Mouse (Mus musculus) embryonic facial prominence, embryonic 14.5 days (tissue): ENCODE results near the gene Dxo. TPM values are rescaled to one million over a fixed set of nuclear protein-coding genes. Genes with fewer than 3 reads are reported as not detected.

Source experiments
- ATAC-seq: fragments of 200-750 bp; cut with Nextera tagmentation; 2 replicates; pipeline ENCODE4 v1.8.0; 2017; ENCODE audit warnings: low read depth, moderate number of reproducible peaks, moderate TSS enrichment
- DNase-seq: peaks from one replicate; pipeline ENCODE4 v3.0.0-alpha.2; 2015; ENCODE audit warnings: low spot score
- H3K27ac ChIP-seq: fragments of 300-500 bp; sonication (generic); replicated peaks from 2 replicates; pipeline ENCODE4 v1.5.1; 2014; ENCODE audit warnings: low read depth, mild to moderate bottlenecking, low read length, moderate library complexity
- H3K27me3 ChIP-seq: fragments of 300-500 bp; sonication (generic); replicated peaks from 2 replicates; pipeline ENCODE4 v1.6.1; 2014; ENCODE audit warnings: low read length; ENCODE audit not compliant: control insufficient read depth, insufficient read depth
- H3K36me3 ChIP-seq: fragments of 300-500 bp; sonication (generic); 2 replicates; pipeline ENCODE4 v1.6.1; 2014; ENCODE audit warnings: low read length, mixed read lengths; ENCODE audit not compliant: control insufficient read depth, insufficient read depth
- H3K4me1 ChIP-seq: fragments of 300-500 bp; sonication (generic); 2 replicates; pipeline ENCODE4 v1.6.1; 2014; ENCODE audit warnings: antibody characterized with exemption, low read length; ENCODE audit not compliant: control insufficient read depth, insufficient read depth
- H3K4me2 ChIP-seq: fragments of 300-500 bp; sonication (generic); 2 replicates; pipeline ENCODE4 v1.6.1; 2014; ENCODE audit warnings: low read depth, mild to moderate bottlenecking, low read length, moderate library complexity, mixed read lengths
- H3K4me3 ChIP-seq: fragments of 300-500 bp; sonication (generic); 2 replicates; pipeline ENCODE4 v1.5.1; 2014; ENCODE audit warnings: low read depth, mild to moderate bottlenecking, low read length
- H3K9ac ChIP-seq: fragments of 300-500 bp; sonication (generic); 2 replicates; pipeline ENCODE4 v1.6.1; 2014; ENCODE audit warnings: low read depth, mild to moderate bottlenecking, low read length, moderate library complexity, mixed read lengths
- H3K9me3 ChIP-seq: fragments of 300-500 bp; sonication (generic); 2 replicates; pipeline ENCODE4 v1.6.1; 2016; ENCODE audit warnings: low read length; ENCODE audit not compliant: control insufficient read depth
- WGBS: fragments of 180-500 bp; shearing (Covaris S2); extraction: QIAGEN DNeasy Blood & Tissue Kit; methylation state at CpG from one replicate; pipeline ENCODE4 v1.1.7; 2014; 5-methylcytosine and 5-hydroxymethylcytosine counted together
- microRNA-seq: library from miRNA; unstranded; fragments of <30 nt; microRNA quantifications from one replicate; pipeline ENCODE4, GENCODE M21; 2016; ENCODE audit warnings: borderline number of aligned reads
- polyA plus RNA-seq: library from polyadenylated mRNA; unstranded; fragments of >200 nt; fragmentation: Nextera tagmentation; extraction: Ambion mirVana; gene quantifications from 2 replicates; pipeline ENCODE4 v1.2.1, GENCODE M21; 2014

Gene Dxo
- polyA plus RNA-seq, 1 experiment from 2014 or later = 53.0 TPM

GRCm38 (mm10) chr17:34881683-34882310 lies 45.0 kb downstream of the Dxo start, which contains the start of gene Gm20547:
Gene Gm20547, minus strand, starts transcription at chr17:34882042.
- Histone ChIP-seq H3K9ac (peak within 1 kb of the TSS; percentile 49; the same call in 1 of the 2 replicates), H3K36me3 (no peaks in the 10 kb centered on the region), H3K27me3 (no peaks in the 10 kb centered on the region), H3K27ac (no peak within 1 kb of the TSS), H3K4me3 (peak within 1 kb of the TSS; percentile 17; the same call in 1 of the 2 replicates), H3K4me1 (peaks cover 13% of the 10 kb centered on the region; the same call in 1 of the 2 replicates), H3K9me3 (no peaks in the 10 kb centered on the region), H3K4me2 (peak within 1 kb of the TSS; percentile 37)
- WGBS = 5% methylated on average over 15 of the region's 15 CpGs
- ATAC-seq (no peak), DNase-seq (no peak)

GRCm38 (mm10) chr17:34883332-34883731 lies 46.5 kb downstream of the Dxo start:
- Histone ChIP-seq H3K4me2 (no peak overlapping the region), H3K4me1 (peaks cover 13% of the 10 kb centered on the region; the same call in 1 of the 2 replicates), H3K27ac (0 out of 2 replicates have a peak overlapping the region, but pooled peaks have one; percentile 34), H3K4me3 (no peak overlapping the region), H3K27me3 (no peaks in the 10 kb centered on the region), H3K36me3 (no peaks in the 10 kb centered on the region), H3K9me3 (no peaks in the 10 kb centered on the region), H3K9ac (no peak overlapping the region)
- ATAC-seq (no peak), DNase-seq (no peak)
- 60% methylated on average over 3 of the region's 3 CpGs for WGBS

GRCm38 (mm10) chr17:34884704-34885103 lies 47.9 kb downstream of the Dxo start:
- Histone ChIP-seq H3K9me3 (no peaks in the 10 kb centered on the region), H3K9ac (no peak overlapping the region), H3K36me3 (no peaks in the 10 kb centered on the region), H3K27ac (no peak overlapping the region; the same call in 1 of the 2 replicates), H3K27me3 (no peaks in the 10 kb centered on the region), H3K4me3 (no peak overlapping the region), H3K4me2 (no peak overlapping the region), H3K4me1 (peaks cover 8% of the 10 kb centered on the region; the same call in 1 of the 2 replicates)
- ATAC-seq (no peak), DNase-seq (no peak)
- 88% methylated on average over 6 of the region's 6 CpGs for WGBS

GRCm38 (mm10) chr17:34885615-34886014 lies 48.8 kb downstream of the Dxo start:
- no peaks in the 10 kb centered on the region for H3K36me3 ChIP-seq
- no peaks in the 10 kb centered on the region for H3K27me3 ChIP-seq
- H3K4me1 ChIP-seq = peaks cover 6% of the 10 kb centered on the region; the same call in 1 of the 2 replicates
- H3K9ac ChIP-seq = no peak overlapping the region
- no peak overlapping the region for H3K4me3 ChIP-seq
- ATAC-seq (no peak), DNase-seq (no peak)
- no peaks in the 10 kb centered on the region for H3K9me3 ChIP-seq
- H3K27ac ChIP-seq = no peak overlapping the region
- 61% methylated on average over 3 of the region's 3 CpGs for WGBS
- no peak overlapping the region for H3K4me2 ChIP-seq

GRCm38 (mm10) chr17:34887942-34888341 lies 51.1 kb downstream of the Dxo start:
- Histone ChIP-seq H3K36me3 (no peaks in the 10 kb centered on the region), H3K4me1 (no peaks in the 10 kb centered on the region; the same call in 1 of the 2 replicates), H3K27me3 (no peaks in the 10 kb centered on the region), H3K4me3 (no peak overlapping the region), H3K27ac (no peak overlapping the region), H3K4me2 (no peak overlapping the region), H3K9me3 (no peaks in the 10 kb centered on the region), H3K9ac (no peak overlapping the region)
- DNase-seq = no peak
- WGBS = 85% methylated on average over 5 of the region's 5 CpGs
- ATAC-seq = no peak

Small RNAs within 50 kb of the gene (microRNA-seq; reads per million reads assigned to microRNA genes)
- gene Mir6970 (0.66 reads per million), gene Mir6971 (4.0 reads per million, percentile 18 among the genes with 10 or more reads in this experiment), gene Mir6972 (not detected)

Other genes with a start within 250 kb of the Dxo start
- 7.5 and 8.7 TPM in 2 replicates for gene Gpsm3, start 247.2 kb upstream of the Dxo start, polyA plus RNA-seq
- 11.3 and 12.2 TPM in 2 replicates for gene Pbx2, start 245.8 kb upstream of the Dxo start, polyA plus RNA-seq
- 2.0 and 2.3 TPM in 2 replicates for gene Ager, start 239.2 kb upstream of the Dxo start, polyA plus RNA-seq
- gene Rnf5, start 233.3 kb upstream of the Dxo start, polyA plus RNA-seq = 80.8 and 85.3 TPM in 2 replicates
- gene Agpat1, start 232.8 kb upstream of the Dxo start, polyA plus RNA-seq = 54.8 and 60.5 TPM in 2 replicates
- 12.3 and 14.0 TPM in 2 replicates for gene Egfl8, start 221.0 kb upstream of the Dxo start, polyA plus RNA-seq
- gene Ppt2, start 208.5 kb upstream of the Dxo start, polyA plus RNA-seq = 23.6 and 26.4 TPM in 2 replicates
- gene Prrt1, start 207.5 kb upstream of the Dxo start, polyA plus RNA-seq = 0.64 and 0.92 TPM in 2 replicates
- 10.0 and 11.8 TPM in 2 replicates for gene Fkbpl, start 192.3 kb upstream of the Dxo start, polyA plus RNA-seq
- 60.8 and 68.5 TPM in 2 replicates for gene Atf6b, start 189.9 kb upstream of the Dxo start, polyA plus RNA-seq
- gene Tnxb, start 166.5 kb upstream of the Dxo start, polyA plus RNA-seq = 1.8 and 3.1 TPM in 2 replicates
- 0.93 and 1.1 TPM in 2 replicates for gene C4b, start 93.1 kb upstream of the Dxo start, polyA plus RNA-seq
- not detected in 2 replicates for gene Cyp21a1, start 32.5 kb upstream of the Dxo start, polyA plus RNA-seq
- 21.1 and 21.7 TPM in 2 replicates for gene Stk19, start 74 bp upstream of the Dxo start, polyA plus RNA-seq
- gene Skiv2l, start 13.2 kb downstream of the Dxo start, polyA plus RNA-seq = 38.9 and 46.6 TPM in 2 replicates
- 85.8 and 99.8 TPM in 2 replicates for gene Nelfe, start 13.4 kb downstream of the Dxo start, polyA plus RNA-seq
- 1.8 and 2.2 TPM in 2 replicates for gene Cfb, start 25.5 kb downstream of the Dxo start, polyA plus RNA-seq
- 0.83 and 1.0 TPM in 2 replicates for gene Zbtb12, start 42.5 kb downstream of the Dxo start, polyA plus RNA-seq
- not detected in 2 replicates for gene Gm20547, start 45.0 kb downstream of the Dxo start, polyA plus RNA-seq
- gene C2, start 61.2 kb downstream of the Dxo start, polyA plus RNA-seq = 4.0 and 5.6 TPM in 2 replicates
- gene Ehmt2, start 61.5 kb downstream of the Dxo start, polyA plus RNA-seq = 61.0 and 65.7 TPM in 2 replicates
- 0.14 and 0.53 TPM in 2 replicates for gene Slc44a4, start 77.4 kb downstream of the Dxo start, polyA plus RNA-seq
- 15.0 and 15.4 TPM in 2 replicates for gene Neu1, start 94.2 kb downstream of the Dxo start, polyA plus RNA-seq
- gene Hspa1b, start 122.2 kb downstream of the Dxo start, polyA plus RNA-seq = 0.69 and 2.3 TPM in 2 replicates
- not detected in 2 replicates for gene Gm20481, start 132.9 kb downstream of the Dxo start, polyA plus RNA-seq
- gene Hspa1a, start 135.1 kb downstream of the Dxo start, polyA plus RNA-seq = 7.3 TPM in 2 replicates
- 0.99 and 1.0 TPM in 2 replicates for gene Hspa1l, start 135.7 kb downstream of the Dxo start, polyA plus RNA-seq
- gene Lsm2, start 144.8 kb downstream of the Dxo start, polyA plus RNA-seq = 151 and 159 TPM in 2 replicates
- gene Vars, start 164.0 kb downstream of the Dxo start, polyA plus RNA-seq = 80.3 and 87.7 TPM in 2 replicates
- 0.07 and 0.20 TPM in 2 replicates for gene Vwa7, start 179.6 kb downstream of the Dxo start, polyA plus RNA-seq
- gene Sapcd1, start 191.0 kb downstream of the Dxo start, polyA plus RNA-seq = 12.2 and 16.5 TPM in 2 replicates
- 2.5 and 3.4 TPM in 2 replicates for gene Msh5, start 209.7 kb downstream of the Dxo start, polyA plus RNA-seq
- gene Clic1, start 212.9 kb downstream of the Dxo start, polyA plus RNA-seq = 90.9 and 96.9 TPM in 2 replicates
- 291 and 341 TPM in 2 replicates for gene Ddah2, start 222.0 kb downstream of the Dxo start, polyA plus RNA-seq
- 9.5 and 21.2 TPM in 2 replicates for gene Ly6g6c, start 228.4 kb downstream of the Dxo start, polyA plus RNA-seq
- 0.55 and 0.96 TPM in 2 replicates for gene Mpig6b, start 229.2 kb downstream of the Dxo start, polyA plus RNA-seq
- 9.4 and 11.8 TPM in 2 replicates for gene Ly6g6e, start 239.9 kb downstream of the Dxo start, polyA plus RNA-seq
- gene Ly6g6d, start 241.0 kb downstream of the Dxo start, polyA plus RNA-seq = 0.46 and 1.4 TPM in 2 replicates
- 0.18 TPM in 1 of 2 replicates, not detected in the other for gene Ly6g6f, start 248.6 kb downstream of the Dxo start, polyA plus RNA-seq